Mouse (Mus musculus) heart, adult 2 months (tissue): ENCODE measurements around the gene Ccnq.

Experiments used
- CTCF ChIP-seq: fragments of 200-600 bp; IDR thresholded peaks from 2 replicates; pipeline ENCODE4 v1.8.1; 2022; ENCODE audit warnings: antibody characterized with exemption, mild to moderate bottlenecking, moderate library complexity
- EP300 ChIP-seq: fragments of 200-500 bp; IDR thresholded peaks from 2 replicates; pipeline ENCODE4 v1.6.1; 2011; ENCODE audit warnings: low read depth, low read length, control low read depth; ENCODE audit not compliant: insufficient read depth
- POLR2A ChIP-seq: fragments of 200-500 bp; IDR thresholded peaks from 2 replicates; pipeline ENCODE4 v1.6.1; 2011; ENCODE audit warnings: mild to moderate bottlenecking, low read depth, low read length, control low read depth; ENCODE audit not compliant: insufficient read depth

DNA sequence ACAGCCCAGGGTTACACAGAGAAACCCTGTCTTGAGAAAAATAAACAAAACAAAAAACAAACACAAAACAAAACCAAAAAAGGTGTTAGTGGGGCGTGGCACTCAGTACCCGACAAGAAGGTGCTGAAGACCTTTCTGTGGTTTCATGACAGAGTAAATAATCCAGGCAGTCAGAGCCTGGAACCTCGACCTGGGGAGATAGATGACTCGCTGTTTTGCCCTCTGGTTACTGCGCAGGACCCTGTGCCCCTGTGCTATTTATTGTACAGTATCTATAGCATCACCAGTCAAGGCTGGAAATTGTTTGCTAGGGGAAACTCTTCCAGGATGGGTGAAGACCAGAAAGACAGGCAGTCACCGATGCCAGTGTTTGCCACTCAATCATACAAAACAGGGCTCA lies 18.9 kb upstream of the Ccnq start:
- TF ChIP-seq CTCF = no peak
- no peak for TF ChIP-seq EP300
- no peak for TF ChIP-seq POLR2A
